Mouse (Mus musculus): Measurements from ENCODE around the gene Maml3. TPM values are rescaled to one million over a fixed set of nuclear protein-coding genes. Genes with fewer than 3 reads are reported as not detected.

The Maml3 gene
- polyA plus RNA-seq, 1 experiment: 4.8 TPM

DNA sequence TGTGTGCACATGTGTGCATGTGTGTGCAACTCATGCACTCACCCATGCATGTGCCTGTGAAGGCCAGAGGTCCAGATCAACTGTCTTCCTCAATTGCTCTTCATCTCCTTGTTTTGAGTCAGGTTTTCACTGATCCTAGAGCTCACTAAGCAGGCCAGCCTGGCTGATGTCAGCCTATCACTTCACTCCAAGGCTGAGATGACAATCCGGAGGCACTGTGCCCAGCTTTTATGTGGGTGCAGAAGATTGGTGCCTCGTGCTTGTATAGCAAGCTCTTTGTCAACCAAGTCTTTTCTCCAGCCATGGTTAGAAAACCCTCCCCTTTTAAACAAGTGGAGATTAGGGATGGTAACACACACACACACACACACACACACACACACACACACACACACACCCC, 146.1 kb downstream of the Maml3 start:
- DNase-seq (ENCODE audit: low spot score): no peak

DNA sequence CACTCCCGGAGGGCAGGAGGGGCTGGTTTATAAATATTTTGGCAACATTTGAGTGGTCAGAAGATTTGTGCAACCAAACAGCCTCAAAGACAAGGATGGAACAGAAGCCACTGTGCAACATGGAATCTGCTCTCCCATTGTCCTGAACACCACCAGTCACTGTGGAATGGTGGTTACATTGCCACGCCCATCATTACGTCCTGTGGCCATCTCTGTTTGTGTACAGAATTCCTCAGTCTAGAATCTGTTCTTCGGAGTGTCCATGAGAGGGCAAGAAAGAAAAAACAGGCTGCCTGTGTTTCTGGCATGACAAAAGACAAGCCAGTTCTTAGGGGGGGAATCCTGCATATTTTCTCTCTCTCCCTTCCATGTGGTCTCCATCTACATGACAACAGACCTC, 150.4 kb downstream of the Maml3 start:
- no peak for DNase-seq (ENCODE audit: low spot score)

- no peak for DNase-seq (ENCODE audit: low spot score)
Observed at GRCm38 (mm10) chr3:51953927-51954326, 150.9 kb downstream of the Maml3 start.

DNA sequence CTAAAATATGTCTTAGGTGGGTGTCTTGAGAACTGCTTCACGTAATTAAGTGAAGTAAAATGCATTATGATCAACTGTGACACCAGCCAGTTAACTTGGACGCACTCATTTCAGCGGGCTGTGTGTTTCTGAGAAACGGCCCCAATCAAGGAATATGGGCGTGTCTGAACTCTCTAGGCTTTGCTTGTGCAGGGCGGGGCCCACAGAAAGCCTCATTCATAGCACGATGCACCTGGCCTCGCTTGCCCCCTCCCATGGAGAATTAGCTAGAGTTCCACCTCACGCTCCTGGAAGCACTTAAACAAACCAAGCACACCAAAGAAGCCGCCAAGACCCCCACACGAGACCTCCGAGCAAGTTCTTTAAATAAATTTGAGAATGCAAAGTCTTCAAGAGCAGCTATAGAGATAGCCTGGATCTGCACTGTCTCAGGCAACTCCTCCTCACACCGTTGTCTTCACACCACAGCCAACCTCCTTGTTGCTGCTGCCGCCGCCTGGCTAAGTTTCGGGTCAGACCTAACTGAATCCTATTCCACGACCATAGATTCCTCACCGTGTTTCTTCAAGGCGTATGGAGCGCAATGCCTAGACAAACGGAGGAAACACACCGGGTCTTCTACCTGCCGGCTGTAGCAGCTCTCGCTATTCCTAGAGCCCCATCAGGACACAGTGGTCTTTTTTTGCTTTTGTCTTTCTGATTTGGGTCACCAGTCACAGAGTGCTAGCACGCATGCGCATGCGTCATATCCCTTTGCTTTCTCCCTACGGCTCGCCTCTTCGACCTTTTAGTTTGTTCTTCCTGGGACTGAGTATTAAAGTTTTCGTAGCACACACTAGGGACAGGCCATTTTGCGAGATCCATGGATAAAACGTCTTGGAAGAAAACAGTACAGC, 151.9 kb downstream of the Maml3 start:
- no peak for DNase-seq (ENCODE audit: low spot score)

DNA sequence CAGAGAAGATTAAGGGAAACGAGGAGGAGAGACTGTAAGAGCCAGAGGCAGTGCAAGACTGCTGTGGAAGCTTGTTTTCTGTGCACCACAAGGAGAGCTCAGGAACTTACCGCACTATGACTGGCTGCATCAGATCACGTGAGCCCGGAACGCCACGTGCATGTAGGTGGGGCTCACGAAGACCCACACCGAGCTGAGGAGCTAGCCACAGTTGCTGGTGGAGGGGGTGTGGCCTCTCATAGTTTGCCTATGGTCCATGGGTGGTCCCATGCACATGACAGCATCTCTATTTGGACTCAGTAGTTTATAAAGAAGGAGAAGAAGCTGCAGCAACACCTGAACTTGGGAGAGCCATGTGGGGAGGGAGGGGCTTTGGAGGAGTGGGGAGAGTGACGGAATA, 152.6 kb downstream of the Maml3 start:
- no peak for DNase-seq (ENCODE audit: low spot score)

DNA sequence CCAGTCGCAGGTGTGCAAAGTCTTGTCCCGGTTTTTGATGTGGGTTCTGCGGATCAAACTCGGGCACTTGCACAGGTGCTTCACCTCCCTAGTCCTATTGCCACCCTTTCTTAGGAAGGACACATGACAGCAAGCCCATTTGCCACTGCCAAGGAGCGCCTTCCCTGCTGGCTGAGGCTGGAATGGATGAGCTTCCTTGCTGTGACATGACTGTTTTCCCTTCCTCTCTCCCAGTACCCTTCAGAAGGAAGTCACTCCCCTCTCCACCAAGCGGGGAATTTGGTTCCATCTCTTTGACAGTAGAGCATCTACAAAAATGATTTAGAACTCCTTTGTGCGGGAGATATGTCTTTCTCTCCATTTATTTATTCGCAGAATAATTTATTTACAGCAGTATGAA, 155.2 kb downstream of the Maml3 start:
- no peak for DNase-seq (ENCODE audit: low spot score)

- DNase-seq (ENCODE audit: low spot score): no peak
Observed at GRCm38 (mm10) chr3:51947168-51947567, 157.7 kb downstream of the Maml3 start.

DNA sequence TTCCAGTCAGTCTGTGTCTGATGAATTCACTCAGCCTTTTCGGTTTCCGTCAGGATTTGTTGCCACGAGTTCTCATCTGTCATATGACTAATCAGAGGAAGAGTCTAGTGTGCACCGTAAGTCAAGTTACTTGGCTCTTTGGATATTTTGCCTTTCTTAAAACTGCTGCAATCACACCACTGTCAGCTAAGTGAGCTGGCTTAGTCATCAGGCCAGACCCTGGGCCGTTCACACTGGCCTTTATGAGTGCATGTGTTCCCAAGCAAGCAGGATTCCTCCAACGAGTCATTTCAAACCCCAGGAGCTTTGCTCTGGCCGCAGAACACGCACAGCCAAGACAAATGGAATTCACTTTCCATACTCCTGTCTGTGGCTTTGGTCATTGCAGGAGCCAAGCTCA, 161.2 kb downstream of the Maml3 start:
- no peak for DNase-seq (ENCODE audit: low spot score)

- no peak for DNase-seq (ENCODE audit: low spot score)
Observed at GRCm38 (mm10) chr3:51941781-51942180, 163.1 kb downstream of the Maml3 start.

DNA sequence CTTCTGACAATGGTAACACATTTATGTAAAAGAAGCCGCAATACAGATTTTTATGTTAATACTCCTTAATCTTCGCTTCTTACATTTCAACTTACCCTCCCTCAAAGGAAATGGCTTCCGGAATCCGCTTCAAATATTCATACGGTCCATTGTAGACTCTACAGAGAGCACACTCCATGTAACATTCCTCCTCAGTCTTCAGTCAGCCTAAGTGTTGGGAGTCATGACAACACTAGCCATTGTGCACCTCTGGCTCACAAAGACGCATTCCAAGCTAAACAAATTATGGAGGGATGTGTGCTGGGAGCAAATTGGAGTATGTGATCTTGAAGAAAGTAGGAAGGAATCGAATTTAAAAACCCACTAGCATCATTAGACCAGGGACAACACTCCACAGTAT, 165.0 kb downstream of the Maml3 start:
- DNase-seq (ENCODE audit: low spot score): no peak

DNA sequence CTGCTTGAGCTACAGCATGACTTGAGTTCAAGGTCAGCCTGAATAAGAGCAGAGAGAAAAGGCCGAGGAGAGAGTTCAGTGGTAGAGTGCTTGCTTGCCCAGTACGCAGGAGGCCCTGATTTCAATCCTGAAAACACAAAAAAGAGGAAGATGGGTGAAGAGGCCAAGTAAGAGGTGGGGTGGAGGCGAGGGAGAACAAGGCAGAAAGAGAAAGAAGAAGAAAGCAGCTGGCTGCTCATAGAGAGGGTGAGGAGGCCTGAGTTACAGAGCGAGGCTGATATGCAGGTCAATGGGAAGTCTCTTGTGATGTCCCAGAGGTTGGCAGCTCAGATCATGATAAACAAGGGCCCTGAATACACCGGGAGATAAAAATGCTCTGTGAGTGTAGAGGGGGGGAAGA, 165.8 kb downstream of the Maml3 start:
- no peak for DNase-seq (ENCODE audit: low spot score)

- DNase-seq (ENCODE audit: low spot score): no peak
Observed at GRCm38 (mm10) chr3:51937176-51937575, 167.7 kb downstream of the Maml3 start.

GRCm38 (mm10) chr3:51934531-51935485, 170.1 kb downstream of the Maml3 start:
- no peak for DNase-seq (ENCODE audit: low spot score)

DNA sequence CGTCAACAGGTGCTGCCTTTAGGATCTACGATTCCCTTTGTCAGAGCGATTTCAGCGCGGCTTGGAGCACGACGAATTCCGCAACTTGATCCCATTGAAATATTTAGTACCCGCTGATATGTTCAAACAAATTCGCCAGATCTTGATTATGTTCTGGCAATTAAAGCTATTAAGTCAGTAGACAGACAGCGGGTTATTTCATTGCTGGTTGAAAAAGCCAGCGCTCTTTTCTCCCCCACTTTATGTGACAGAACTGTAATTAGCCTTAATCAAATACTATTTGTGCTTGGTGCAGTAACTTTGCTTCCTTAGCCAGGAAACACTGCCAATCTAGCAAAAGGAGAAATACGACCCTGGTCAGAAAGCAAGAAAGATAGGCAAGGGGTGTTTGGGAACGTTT, 176.7 kb downstream of the Maml3 start:
- DNase-seq (ENCODE audit: low spot score): no peak

- DNase-seq (ENCODE audit: low spot score): no peak
Observed at GRCm38 (mm10) chr3:51927591-51927990, 177.3 kb downstream of the Maml3 start.

DNA sequence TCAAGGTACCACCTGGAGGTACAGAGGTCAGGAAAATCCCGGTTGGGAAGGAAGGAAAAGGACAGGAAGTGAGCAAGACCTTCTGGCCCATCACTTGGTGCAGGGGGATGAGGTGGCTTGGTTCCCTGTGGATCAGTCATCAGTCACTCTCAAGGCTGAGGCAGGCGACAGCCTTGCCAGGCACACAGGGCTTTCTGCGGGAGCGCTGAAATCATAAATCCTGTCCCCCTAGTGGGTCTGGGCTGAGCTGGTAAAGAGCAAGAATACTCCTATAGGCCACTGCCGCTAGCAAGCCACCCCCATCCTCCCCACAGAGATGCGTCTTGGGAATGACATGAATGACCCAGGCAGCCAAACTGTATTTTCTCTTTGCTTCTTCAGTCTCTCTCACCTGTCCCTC, 177.8 kb downstream of the Maml3 start:
- no peak for DNase-seq (ENCODE audit: low spot score)

DNA sequence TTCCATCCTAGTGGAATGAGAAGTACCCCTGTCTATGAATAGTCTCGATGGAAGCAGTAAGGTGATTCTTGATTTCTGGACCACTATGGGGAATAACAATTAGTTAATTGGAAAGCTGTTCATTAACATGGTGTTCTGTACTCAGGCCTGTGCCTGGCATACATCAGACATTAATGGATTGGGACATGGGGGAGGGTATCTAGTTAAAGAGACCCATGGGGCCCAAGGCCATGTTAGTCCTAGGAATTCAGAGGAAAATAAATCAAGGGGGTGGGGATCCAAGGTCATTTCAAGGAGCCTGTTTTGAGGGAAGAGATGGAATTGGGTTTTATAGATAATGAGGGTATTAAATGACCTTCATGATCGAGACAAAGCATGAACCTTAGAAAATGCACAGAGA, 179.1 kb downstream of the Maml3 start:
- no peak for DNase-seq (ENCODE audit: low spot score)

- DNase-seq (ENCODE audit: low spot score): no peak
Observed at GRCm38 (mm10) chr3:51924636-51925035, 180.2 kb downstream of the Maml3 start.

GRCm38 (mm10) chr3:51923800-51924199, 181.1 kb downstream of the Maml3 start:
- no peak for DNase-seq (ENCODE audit: low spot score)

DNA sequence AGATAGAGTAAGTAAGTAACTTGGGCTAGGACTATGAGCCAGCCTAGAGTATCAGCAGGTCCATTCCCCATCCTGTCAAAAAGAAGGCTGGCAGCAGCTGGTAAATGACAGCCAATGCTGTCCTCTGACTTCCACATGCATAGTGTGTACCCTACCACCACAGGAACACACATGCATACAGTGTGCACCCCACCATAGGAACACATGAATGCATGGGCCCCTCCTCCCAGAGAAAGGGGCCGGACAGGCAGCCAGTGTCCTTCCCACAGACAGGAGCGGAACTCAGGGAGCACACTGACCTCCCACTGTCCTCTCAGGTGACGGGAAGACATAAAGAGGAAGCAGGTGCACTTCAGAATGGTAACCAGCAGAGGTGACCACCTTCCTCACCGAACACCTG, 188.0 kb downstream of the Maml3 start:
- no peak for DNase-seq (ENCODE audit: low spot score)

DNA sequence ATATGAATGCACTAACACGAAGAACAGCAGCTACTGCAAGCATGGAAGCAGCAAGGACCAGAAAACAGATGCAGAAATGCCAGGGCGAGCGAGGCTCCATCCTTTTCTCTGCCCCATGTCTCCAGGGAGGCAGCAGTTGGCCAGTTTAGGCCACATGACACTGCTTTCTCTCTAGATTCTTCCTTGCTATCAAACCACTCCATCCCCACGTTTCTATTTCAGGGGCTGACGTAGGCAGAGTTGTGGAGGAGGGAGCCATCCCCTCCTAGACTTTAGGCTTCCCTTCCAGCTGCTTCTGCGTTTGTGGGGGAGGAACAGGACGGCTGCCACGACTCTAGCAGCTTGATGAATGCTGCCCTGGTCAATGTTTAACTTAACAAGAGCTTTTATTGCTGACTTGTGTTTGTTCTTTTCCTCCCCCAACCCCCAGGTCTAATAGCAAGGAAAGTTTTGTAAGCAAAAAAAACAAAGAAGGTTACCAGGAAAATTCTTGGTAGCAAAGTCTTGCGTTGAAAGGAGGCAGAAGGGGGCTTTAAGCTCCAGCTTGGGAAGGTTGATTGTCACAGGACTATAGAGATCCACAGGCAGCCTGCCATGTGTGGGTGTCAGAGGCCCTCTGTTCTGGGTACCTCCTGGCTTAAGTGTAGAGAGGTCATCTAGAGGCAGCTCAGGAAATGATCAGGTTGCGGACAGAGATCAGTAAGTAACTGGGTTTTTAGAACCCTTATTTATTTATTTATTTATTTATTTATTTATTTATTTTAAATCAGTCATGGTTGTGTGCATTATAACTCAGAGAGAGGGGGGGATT, 188.6 kb downstream of the Maml3 start:
- no peak for DNase-seq (ENCODE audit: low spot score)

DNA sequence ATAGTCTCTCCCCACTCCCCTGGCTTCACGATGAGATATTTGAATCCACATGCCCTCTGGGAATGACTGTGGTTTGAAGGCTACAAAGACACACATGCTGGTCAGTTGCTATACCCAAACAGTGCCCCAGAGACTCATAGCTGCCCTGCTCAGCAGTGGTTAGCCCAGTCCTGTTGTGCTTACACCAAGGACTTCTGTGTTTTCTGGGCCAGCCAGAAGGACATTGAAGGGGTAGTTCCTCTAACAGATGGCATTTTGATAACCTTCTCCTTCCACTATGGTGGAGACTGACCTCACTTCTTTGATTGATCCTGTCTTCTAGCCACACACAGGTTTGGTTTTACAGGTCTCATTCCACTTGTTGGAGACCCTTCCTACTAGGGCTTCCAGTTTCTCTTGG, 189.5 kb downstream of the Maml3 start:
- DNase-seq (ENCODE audit: low spot score): no peak

Measured in urinary bladder, adult 2 months (tissue).